Mouse (Mus musculus) spleen, adult 2 months (tissue): ENCODE measurements around the gene Gpr3.

Experiments used
- CTCF ChIP-seq: fragments of 200-500 bp; IDR thresholded peaks from 2 replicates; pipeline ENCODE4 v1.5.1; 2011; ENCODE audit warnings: mild to moderate bottlenecking, inconsistent platforms; ENCODE audit not compliant: insufficient read depth, insufficient read length, insufficient replicate concordance; ENCODE audit errors: extremely low read depth
- POLR2A ChIP-seq: fragments of 200-500 bp; IDR thresholded peaks from 2 replicates; pipeline ENCODE4 v1.6.1; 2011; ENCODE audit warnings: low read depth, low read length, inconsistent platforms

GRCm38 (mm10) chr4:133202254-133202653 is 10.1 kb downstream of the Gpr3 start:
- no peak for TF ChIP-seq POLR2A
- no peak for TF ChIP-seq CTCF
